Mouse (Mus musculus) left cerebral cortex, postnatal 25 days (tissue): ENCODE measurements at regions not wholly inside any gene's neighbourhood (a gene's known extent, or its start where the extent isn't known, plus 50 kb on each side); places are given as distances from the start of the nearest gene placed in this dataset.

ENCODE experiments used
- DNase-seq, 2 experiments: peaks; one replicate each; pipeline ENCODE4 v3.0.0; 2022; ENCODE audit warnings: low spot score in 2 of 2, mixed read lengths in 1 of 2
- intact Hi-C: fragments of 180-260 bp; cut with DNase I; formaldehyde crosslinking; loops from one replicate; pipeline ENCODE4 v1.15.1; 2025

DNA sequence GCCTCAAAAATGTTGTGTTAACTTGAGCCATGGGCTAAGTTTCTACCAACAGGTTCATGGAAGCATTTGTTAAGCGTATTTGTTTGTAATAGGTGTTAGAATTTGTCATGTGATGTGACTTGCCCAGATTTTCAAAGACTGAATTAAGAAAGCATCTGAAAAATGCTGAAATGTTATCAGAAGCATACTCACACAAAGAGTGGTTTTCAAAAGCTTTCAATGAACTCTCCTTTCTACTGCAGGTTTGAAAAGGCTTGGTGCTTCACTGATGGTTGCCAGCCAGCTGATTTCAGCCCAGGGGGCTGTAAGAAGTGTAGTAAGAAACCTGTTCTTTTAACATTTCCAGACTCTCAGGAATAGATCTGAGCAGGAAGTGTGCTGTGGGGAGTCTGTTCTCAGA, 238.1 kb upstream of the Tet2 start:
- DNase-seq, result no peak
- intact Hi-C loops, result no loop called here

DNA sequence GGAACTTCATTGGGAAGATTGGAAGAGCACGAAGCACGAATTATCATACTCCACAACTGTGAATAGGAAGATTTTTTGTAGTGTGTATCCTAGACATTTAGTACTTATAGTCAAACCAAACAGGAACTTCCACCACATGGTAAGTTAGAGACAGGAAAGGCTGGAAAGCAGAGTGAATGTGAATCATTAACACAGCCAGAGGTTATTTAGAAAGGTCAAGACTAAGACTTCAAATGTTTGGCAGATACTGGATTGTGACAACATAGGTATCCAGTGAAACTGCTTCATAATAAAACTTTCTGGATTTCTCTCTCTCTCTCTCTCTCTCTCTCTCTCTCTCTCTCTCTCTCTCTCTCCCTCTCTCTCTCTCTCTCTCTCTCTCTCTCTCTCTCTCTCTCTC, 246.4 kb upstream of the Tet2 start:
- DNase-seq, result no peak
- intact Hi-C loops, result no loop called here

DNA sequence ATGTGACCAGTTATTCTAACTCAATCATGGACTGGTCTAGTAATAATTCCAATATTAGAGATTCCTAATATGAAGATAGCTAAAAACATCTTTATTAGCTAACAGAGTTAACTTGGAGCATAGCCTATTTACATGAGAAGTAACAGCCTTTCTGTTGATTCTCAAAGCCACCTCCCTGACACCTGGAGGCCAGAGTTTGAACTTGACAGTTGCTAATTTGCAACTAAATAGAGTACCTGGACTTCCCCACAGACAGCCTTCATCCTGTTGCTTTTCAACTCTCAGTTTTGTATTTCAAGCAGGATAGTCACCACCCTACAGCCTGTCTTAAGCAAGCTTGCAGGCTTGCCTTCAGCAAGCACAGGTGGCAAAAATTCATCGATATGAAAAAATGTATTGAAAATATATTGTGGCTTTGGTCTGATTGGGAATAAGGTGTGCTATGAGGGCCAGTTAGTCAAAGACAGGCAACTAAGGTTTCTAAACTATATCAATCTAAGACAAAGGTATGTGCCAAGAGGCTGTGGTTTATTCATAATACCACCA, 264.1 kb upstream of the Tet2 start:
- intact Hi-C loops, result no loop called here
- no peak for DNase-seq

DNA sequence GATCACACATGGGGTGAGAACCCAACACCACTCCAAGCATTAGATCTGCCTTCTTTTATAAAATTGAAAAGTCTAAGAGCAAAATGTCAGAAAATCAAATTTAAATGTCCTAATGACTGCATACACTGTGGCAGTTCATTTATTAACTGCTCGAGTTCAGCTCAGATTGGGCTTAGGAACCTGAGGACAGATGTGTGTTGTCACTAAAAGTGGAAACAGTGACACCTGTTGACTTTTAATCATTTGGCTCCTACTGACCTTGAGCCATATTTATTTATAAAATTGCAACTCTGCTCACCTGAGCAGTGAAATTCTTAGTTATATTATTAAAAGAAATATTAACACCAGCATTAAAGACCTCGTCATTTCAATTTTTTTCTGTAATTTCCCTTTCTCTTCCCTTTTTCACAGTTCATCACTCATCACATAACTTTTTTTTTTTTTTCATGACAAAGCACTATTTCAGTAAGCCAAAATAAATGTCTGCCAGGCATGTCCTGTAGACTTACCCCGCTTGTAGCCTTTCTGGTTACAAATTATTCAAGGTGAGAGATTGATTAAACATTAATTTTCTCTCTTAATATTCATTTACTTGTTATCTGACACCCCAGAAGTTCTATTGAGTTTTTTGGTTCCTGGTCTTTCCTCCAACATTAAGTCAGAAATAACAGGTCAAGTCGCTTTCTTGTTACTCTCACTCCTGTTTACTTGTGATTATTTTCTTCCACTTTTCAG, 274.2 kb upstream of the Tet2 start:
- no peak for DNase-seq
- intact Hi-C loops, result loop anchor here (1.0 kb wide), 1 partner anchor 15 kb away; no protein-coding TSS in a partner anchor

DNA sequence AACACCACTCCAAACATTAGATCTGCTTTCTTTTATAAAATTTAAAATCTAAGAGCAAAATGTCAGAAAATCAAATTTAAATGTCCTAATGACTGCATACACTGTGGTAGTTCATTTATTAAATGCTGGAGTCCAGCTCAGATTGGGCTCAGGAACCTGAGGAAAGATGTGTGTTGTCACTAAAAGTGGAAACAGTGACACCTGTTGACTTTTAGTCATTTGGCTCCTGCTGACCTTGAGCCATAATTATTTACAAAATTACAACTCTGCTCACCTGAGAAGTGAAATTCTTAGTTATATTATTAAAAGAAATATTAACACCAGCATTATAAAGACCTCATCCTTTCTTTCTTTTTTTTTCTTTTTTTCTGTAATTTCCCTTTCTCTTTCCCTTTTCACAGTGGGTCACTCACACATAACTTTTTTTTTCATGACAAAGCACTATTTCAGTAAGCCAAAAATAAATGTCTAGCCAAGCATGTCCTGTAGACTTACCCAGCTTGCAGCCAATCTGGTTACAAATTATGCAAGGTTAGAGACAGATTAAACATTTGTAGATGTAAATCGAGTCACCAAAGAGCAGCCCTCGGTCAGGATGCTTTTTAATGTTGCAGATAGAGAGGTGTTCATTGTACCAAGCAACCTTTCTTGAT, 288.9 kb upstream of the Tet2 start:
- no peak for DNase-seq
- intact Hi-C loops, result loop anchor here (1.0 kb wide), 1 partner anchor 16 kb away; no protein-coding TSS in a partner anchor

DNA sequence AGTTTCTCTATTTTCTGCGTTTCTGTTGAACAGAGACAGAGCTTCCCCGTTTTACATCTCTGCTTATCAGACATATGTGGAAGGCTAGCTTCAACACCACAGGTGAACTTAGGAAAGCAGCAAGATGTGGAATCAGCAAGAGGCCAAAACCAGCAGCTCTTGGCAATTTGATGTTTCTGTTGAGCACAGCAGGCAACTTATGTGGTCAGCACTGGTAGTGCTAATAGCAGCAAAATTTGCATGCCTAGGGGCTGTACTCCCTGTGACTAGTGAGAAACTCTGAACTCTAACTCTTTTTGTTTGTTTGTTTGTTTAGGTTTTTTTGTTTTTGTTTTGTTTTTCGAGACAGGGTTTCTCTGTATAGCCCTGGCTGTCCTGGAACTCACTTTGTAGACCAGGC, 289.5 kb upstream of the Tet2 start:
- intact Hi-C loops, result loop anchor here (1.0 kb wide), 1 partner anchor 16 kb away; no protein-coding TSS in a partner anchor
- no peak for DNase-seq

DNA sequence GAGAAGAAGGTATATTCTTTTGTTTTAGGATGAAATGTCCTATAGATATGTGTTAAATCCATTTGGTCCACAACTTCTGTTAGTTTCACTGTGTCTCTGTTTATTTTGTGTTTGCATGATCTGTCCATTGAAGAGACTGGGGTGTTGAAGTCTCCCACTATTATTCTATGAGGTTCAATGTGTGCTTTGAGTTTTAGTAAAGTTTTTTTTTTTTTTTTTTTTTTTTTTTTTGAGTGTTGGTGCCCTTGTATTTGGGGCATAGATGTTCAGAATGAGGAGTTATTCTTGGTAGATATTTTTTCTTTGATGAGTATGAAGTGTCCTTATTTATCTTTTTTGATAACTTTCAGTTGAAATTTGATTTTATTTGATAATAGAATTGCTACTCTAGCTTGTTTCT, 301.4 kb upstream of the Tet2 start:
- DNase-seq, result no peak
- intact Hi-C loops, result no loop called here

DNA sequence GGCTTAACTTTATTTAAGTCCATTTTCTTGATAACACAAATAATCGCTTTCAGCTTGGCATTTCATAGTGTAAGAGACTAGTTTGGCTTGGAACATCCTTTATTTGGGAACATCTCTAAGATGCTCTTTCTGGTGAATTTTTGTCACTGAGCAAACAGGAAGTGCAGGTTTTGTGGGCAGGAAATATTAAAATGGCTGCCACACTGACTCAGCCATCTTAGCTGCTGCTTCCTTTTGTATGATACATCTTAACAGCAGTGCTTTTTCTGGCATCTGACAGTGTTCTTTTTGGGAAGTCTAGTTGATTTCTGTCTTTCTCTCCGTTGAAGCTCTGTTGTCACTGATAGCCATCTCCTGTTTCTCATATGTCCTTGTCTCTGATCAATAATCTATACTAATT, 329.4 kb upstream of the Tet2 start:
- no peak for DNase-seq
- intact Hi-C loops, result loop anchor here (10.0 kb wide), 2 partner anchors 330 kb away; partner anchors contain the start of gene Tet2

DNA sequence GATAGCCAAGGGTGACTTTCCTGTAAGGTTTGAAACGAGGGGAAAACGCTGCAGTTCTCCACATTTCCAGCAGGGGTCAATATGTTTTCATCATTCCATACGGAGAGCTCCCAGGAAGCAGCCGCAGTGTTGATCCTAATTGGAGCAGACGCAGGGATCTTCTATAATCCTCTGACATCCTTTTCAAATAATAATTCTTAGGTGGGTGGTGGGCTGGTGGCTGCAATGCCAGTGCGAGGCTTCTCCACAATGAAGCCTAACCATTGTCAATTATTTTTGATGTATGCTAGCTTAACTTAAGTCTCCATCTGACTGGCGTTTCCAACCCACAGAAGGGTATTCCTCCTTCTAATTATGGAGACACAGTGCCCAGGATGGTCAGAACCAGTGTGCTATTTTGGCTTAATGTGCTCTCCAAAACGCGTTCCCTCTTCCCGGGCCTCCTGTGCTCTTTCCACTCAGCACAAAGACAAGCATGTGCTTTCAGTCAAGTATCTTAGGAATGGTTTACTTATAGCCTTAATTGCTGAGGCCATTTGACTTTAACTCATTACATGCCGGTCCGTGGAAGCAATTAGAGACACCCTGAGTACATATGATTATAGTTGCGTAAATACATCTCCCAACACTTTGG, 331.6 kb upstream of the Tet2 start:
- intact Hi-C loops, result loop anchor here (1.0 to 10.0 kb wide), 5 partner anchors 328 to 753 kb away; partner anchors contain the start of genes Ppa2 and Tet2
- DNase-seq, result peak; percentile 85 to 89

DNA sequence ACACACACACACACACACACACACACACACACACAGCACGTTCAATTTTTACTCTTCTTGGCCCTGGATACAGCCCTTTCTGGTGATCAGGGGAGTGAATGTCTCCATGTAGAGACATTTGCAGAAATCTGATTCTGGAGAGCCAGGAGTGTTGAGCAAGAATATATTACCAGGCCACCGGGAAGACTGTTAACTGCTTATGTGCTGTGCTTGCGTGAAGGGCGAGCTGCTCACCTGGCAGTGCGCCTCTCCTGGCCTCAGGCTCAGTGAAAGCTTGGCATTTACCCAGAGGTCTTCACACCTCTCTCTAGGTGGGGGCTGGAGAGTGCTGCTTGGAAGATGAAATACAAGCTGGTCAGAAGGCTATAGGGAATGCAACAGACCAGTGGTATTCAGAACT, 332.4 kb upstream of the Tet2 start:
- DNase-seq, result peak; percentile 3 to 26
- intact Hi-C loops, result loop anchor here (5.0 to 10.0 kb wide), 4 partner anchors 327 to 735 kb away; partner anchors contain the start of genes Ppa2 and Tet2

DNA sequence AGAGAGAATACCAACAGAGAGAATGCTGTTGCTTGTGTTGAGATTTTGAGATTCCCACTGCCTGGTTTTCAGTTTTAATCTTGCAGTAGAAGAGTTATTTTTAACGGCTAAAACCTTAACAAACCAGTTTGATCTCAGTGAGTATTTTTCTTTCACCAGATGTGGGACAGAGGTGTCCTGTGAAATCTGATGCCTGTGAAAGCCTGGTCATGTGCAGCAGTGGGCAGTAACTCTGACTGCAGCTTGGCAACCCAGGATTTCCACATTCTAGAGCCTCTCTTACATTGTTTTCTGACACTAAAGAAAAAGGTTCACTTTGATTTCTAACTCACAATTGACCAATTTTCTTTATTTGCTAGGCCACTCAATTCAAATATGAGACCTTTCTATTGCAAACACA, 335.7 kb upstream of the Tet2 start:
- no peak for DNase-seq
- intact Hi-C loops, result no loop called here

DNA sequence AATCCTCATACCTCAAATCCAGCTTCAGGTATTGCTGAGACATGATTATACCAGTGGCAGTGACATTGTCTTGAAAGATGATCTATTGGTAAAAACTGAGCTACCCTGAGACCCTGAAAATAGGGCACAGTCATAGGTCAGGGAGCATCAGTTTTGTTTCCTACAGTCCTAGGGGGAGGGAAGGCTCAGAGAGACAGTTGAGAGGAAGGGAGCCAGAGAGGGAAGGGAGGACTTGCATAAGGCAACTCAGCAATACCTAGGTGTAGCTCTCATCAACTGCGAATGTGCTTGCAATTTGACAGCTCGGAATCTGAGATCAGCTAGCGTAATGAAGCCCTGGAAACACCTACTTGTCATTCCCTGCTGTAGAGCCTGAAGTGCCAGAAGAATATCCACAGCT, 334.4 kb upstream of the Cxxc4 start:
- intact Hi-C loops, result no loop called here
- DNase-seq, result no peak

DNA sequence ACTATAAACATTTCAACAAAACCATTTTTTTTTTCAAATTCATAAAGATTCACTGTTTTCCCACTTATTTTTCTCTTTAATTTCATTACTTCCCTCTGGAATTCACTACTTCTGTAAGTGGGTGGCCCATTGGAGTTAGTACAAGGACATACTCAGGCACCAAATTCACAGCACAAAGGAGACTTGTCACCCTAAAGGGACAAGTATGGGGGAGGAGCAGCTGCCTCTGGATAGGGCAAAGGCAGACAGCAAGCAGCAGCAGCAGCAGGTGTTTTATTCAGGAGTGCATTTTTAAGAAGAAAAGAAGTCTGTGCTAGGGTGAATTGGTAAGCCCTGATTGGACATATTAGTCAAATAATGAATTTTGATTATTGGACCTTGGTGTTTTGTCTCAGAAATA, 314.1 kb upstream of the Cxxc4 start:
- no peak for DNase-seq
- intact Hi-C loops, result no loop called here

DNA sequence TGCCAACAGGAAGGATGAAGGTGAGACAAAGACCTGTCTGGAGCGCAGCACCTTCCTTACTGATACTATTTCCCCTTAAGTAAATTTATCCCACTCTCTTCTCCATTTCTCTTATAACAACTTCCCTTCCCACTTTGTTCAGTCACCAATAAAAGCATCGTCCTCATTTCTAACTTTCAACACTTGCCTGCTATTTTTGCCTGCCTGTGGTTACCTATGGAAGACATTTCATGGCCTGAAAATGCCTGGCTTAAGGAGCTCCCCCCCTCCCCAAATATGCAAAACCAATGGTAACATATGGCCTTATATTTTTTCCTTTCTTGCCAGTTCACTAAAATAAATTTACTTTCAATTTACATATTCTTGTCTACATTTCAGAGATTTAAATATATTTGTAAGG, 271.0 kb upstream of the Cxxc4 start:
- intact Hi-C loops, result loop anchor here (5.0 kb wide), 1 partner anchor 272 kb away; the partner anchor contains the start of gene Cxxc4
- peak in 1 of 2 experiments; percentile 64 for DNase-seq

DNA sequence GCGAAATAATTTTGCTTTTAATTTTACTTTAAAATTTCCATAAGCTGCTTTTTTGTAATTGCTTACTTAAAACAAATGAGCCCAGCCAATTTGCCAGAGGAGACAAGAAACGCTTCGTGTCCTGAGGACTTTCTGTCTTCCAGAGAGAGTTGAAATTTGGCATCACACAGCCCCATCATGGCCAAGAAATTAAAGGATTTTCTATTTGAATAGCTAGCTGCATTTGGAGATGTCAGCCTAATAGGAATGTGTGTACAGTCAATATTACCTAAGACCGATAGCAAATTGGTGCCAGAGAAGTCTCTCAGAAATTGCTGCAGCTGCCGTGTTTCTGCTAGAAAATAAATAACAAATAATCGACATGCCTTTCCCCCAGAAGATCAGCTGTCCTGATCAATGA, 268.1 kb upstream of the Cxxc4 start:
- intact Hi-C loops, result loop anchor here (5.0 kb wide), 1 partner anchor 269 kb away; the partner anchor contains the start of gene Cxxc4

DNA sequence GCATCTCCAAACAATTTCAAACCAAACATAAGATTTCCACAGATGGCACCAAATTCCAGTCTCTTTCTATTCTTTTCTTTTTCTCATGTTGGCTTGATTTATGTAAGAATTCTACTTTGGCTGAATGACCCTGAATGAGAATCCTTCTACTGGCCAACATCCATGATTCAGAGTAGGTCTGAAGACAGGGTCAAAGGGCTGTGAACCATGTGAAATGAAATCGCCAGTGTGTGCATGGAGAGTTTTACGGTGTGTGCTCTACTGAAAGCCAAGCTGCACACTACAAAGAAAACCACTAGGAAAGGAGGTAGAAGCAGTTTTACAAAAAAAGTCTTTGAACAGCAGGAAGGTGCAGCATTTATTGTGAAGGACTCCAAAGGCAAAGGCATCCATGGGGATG, 263.5 kb upstream of the Cxxc4 start:
- intact Hi-C loops, result no loop called here
- DNase-seq, result no peak

More for the DNA sequence above, 268.1 kb upstream of the Cxxc4 start:
- no peak for DNase-seq

DNA sequence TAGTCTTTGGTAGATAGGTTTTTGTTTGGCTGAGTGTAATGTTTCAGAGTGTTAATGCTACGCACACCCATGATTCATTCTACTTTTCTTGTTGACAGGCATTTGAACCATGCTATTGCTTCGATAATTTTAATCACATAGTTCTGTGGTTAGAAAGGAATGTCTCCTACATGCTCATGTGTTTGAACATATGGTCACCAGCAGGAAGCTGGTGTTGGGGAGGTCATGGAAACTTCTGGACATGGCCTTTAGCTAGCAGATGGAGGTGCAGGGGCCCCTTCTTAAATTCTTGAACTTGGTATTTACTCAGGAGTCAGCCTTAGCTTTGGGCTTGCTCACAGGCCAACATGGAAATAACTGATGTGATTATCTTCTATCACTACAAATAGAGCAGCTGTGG, 248.6 kb upstream of the Cxxc4 start:
- no peak for DNase-seq
- intact Hi-C loops, result no loop called here

DNA sequence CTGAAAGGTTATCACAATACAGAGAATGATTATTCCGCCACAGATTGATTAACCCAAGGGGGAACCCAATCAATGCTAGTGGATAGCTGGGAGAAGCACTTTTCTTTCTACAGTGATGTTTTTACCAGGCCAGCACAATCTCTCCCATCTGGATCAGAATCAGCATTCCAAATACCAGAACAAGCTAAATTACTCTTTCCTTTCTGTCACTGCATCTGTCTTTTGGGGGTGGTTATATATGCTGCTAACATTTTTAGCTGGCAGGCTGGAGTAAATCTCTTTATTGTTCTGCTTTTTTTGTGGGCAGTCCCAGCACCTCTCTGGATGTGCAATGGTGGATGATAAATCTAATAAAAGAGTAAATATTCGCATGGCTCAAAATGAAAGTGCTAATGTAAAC, 242.3 kb upstream of the Cxxc4 start:
- DNase-seq, result peak; percentile 9 to 77
- intact Hi-C loops, result no loop called here

DNA sequence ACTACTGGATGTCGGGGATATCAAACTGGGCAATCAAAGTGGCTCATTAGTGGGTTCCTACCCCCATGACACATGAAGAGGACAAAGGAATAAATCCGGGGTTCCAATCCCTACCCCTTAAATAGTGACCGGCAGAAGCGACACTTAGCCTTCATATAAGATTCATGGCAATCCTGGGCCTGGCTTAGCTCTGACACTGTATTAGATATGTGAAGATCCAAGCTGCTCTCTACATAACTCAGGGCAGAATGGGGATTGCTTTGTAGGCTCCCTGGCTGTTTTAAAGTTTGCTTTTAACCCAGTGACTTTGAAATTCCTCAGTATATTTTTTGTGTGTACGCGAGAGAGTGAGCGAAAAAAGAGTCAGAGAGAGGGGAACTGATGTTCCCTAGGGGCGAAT, 236.3 kb upstream of the Cxxc4 start:
- no peak for DNase-seq
- intact Hi-C loops, result no loop called here

DNA sequence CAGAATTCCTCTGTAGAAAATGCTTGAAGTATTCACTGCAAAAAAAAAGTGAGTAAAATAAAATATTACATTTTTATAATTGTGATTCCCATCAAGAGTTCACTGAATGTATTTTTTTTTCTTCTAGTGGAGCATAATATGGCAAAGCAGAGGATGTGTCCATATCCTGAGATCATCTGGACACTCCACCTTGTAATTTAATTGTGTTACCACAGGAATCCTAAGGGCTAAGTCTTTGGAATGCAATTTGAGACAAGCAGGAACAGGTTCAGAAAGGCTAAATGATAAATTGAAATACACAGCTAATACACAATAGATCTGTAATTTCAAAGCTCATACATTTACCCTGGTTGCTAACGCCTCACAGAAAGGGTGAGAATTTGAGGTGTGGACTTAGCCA, 235.7 kb upstream of the Cxxc4 start:
- DNase-seq, result no peak
- intact Hi-C loops, result no loop called here
